Mouse (Mus musculus) R1 (cell line): ENCODE measurements at regions not wholly inside any gene's neighbourhood (a gene's known extent, or its start where the extent isn't known, plus 50 kb on each side); places are given as distances from the start of the nearest gene placed in this dataset.

Experiments
- DNase-seq: peaks from one replicate; pipeline ENCODE4 v3.0.0-alpha.2; 2018; ENCODE audit warnings: low read depth, low spot score

DNA sequence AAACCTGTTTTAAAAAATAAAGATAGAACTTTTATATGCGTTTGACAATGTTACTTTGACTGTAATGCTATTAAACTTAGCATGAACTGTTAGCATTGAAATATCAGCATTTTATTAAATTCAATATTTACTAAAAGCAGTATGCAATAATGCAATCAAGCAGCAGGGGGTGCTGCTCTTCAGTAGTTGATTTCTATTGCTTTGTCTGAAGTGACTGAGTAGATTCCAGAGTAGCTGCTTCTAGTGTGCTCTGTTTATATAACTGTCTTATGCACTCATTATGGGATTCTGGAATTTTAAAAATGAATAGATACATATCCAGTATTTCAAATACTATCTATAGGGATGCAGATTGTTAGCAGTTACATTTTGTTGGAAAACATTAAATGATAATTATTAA is 146.2 kb downstream of the Gm28710 start:
- DNase-seq: peak; percentile 31

DNA sequence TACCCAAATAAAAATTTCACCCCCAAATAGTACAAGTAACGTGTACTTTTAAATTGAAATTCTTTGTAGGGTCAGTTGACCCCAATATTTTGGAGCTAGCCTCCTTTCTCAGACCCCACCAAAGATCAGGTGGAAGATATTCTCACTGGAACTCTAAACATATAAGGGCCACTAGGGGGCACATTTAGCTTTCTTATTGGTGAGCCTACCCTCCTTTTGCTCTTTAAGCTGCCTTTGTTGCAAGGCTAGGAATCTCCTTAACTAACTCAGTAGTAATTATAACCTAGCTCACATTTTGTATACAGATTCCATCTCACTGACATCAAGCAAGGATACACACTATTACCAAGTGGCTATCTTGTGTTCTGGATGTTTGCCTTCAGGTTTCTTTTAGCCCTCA is 155.8 kb downstream of the Gm28710 start:
- peak; percentile 62 for DNase-seq

- no peak for DNase-seq
Measured at GRCm38 (mm10) chr5:16967735-16968134, 176.1 kb downstream of the Gm28710 start.

- peak; percentile 99 for DNase-seq
Measured at GRCm38 (mm10) chr5:16968817-16969216, 177.2 kb downstream of the Gm28710 start.

- DNase-seq: no peak
Measured at GRCm38 (mm10) chr5:16973206-16973896, 181.7 kb downstream of the Gm28710 start.

- no peak for DNase-seq
Measured at GRCm38 (mm10) chr5:16976006-16976405, 184.4 kb downstream of the Gm28710 start.

DNA sequence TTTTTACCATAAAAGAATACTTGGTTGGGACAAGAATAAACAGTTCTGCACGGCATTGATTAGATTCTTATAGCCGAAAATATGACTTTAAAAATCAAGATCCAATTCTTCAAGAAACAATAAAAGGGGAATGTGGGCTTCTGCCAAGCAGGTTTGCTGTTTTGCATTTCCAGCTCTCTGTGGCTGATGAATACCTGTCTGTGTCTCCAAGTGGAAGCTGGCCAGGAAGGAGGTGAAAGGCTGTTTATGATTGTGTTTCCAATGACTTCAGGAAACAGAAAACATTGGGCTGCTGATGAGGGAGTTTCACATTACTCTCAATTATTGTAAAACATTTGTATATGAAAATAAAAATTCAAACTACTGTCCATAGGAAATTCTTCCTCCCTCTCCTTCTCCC is 193.3 kb downstream of the Gm28710 start:
- no peak for DNase-seq

DNA sequence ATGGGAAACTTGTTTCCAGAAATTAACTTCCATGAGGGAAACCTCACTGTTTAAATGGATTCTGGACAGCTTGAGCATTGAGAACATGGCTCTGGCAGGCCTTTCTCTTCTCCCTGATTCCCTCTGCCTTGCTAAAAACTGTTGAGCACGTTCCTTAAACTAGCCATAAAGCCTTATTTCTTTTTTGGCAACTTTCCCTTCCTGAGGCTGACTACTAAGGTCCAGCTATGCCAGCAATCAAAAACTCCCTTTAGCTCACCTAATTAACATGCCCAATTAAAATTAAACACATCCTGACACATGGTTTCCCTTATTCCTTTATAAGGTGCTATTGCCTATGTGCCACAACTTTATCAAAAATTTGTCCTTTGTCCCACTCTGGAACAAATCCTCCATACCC is 199.9 kb downstream of the Gm28710 start:
- DNase-seq: no peak

- peak; percentile 28 for DNase-seq
Measured at GRCm38 (mm10) chr5:16999183-16999582, 207.6 kb downstream of the Gm28710 start.

- no peak for DNase-seq
Measured at GRCm38 (mm10) chr5:17006807-17007522, 215.4 kb downstream of the Gm28710 start.

DNA sequence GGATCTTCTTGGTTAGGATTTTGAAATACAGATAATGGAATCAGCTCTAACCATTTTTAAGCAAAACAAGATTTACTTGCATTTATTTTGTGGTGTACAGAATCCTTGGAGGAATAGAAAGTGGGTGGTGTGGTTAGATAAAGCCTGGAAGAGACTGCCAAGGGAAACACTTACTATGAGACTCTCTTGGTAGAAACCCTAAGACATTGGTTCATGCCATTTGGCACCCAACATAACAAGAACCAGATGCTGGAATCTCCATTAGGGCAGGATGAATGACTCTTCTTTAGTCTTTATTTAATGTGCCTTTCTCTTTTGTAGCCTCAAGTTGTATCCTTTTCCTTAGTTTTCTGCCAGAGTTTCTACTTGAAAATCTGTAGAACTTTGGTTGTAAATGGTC is 230.0 kb downstream of the Gm28710 start:
- DNase-seq: no peak

DNA sequence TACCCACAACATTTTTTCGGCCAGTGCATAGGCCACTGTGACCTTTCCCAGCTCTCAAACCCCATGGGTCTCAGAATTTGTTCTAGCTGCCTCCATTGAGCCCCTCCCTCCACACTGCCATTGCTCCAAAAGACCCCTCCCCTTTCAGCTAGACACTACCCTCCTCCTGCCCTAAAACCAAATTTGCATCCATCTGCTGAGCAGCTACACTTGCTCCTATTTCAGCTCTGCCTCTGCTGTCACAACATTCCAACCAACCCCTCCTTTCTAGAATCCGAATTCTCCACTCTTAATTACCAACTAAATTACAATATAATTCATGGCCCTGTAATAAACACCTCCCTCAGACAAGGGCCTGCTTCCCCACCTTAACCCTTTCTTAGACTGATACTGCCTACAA is 262.3 kb downstream of the Gm28710 start:
- no peak for DNase-seq

DNA sequence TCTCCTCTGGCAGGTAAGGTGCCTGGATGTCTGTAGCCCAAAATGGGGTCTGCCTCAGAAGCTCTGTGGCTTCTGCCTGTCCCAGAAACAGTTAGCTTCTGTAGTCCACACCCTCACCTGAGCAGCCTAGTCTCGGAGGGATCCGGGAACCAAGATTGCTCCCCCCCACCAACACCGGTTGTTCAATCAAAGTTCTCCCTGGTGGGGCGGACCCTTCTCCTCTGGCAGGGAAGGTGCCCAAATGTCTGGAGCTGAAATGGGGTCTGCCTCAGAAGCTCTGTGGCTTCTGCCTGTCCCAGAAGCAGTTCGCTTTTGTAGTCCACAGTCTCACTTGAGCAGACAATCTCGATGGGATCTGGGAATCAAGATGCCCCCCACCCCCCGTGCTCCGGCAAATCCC is 273.0 kb downstream of the Gm28710 start:
- no peak for DNase-seq

DNA sequence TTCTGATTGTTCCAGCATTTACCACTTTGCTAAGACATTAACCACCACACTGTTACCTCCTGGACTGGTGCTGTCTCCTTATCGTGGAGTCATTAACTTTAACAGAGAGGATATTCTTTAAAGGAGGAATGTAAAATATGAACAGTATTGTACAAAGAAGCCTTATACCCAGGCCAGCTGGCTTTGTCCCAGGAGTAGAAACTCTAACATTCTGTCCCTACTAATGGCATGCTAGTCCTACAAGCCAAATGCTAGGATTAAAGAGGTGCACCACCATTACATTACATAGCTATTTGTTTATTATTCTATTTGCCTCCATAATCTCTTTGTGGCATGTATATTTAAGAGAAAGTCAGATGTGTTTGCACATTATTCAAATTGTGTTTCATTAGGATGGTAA is 288.8 kb downstream of the Gm28710 start:
- DNase-seq: no peak

DNA sequence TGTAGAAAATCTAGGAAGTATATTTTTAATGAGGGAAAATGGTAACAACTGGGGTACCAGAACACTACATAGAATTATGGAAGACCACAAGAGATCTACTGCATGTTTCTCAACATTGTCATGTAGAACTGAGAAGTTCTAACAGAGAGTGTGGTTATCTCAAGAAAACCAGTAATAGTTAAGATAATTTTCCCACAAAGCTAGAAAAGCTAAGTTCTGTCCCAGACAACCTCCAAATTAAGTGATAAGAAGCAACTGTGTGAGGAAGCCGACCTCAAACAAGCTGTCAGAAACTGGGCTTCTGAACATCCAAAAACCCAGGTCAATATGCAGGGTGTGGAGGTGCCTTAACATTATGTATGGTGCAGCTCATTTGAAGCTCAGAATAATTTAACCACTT is 261.4 kb upstream of the Speer4f2 start:
- no peak for DNase-seq

DNA sequence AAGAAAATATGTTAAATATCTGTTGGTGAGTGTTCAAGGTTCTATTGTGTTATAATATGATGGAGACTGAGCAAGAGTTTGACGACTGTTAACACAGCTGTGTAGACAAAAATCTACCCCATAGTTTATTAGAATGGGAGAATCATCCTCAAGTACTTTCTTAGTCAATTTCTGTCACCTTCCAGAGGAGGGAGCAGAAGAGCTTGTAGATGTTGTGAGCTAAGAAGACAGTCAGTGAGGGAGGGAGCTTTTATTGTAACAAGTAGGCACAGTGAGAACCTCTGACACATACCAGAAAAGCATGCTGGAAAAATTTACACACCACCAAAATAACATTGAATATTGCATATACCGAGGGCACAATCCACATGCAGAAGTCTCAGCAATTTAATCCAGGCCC is 261.0 kb upstream of the Speer4f2 start:
- peak; percentile 3 for DNase-seq

DNA sequence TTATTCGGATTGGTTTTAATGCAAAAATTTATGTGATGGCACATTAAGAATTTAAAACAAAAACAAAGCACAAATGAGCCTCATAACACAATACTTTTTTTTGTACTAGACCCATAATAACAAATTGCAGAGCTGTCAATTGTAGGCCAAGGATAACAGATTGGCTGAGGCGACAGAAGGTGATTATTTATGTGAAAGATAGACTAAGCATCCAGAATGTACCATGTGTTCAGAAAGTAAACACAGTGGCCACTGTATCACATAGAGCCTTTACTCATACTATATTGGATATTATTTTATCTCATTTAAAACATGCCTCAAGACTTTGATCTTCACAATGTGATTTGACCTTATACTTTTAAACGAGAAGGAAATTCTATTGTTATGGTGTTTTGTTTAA is 257.9 kb upstream of the Speer4f2 start:
- DNase-seq: no peak

DNA sequence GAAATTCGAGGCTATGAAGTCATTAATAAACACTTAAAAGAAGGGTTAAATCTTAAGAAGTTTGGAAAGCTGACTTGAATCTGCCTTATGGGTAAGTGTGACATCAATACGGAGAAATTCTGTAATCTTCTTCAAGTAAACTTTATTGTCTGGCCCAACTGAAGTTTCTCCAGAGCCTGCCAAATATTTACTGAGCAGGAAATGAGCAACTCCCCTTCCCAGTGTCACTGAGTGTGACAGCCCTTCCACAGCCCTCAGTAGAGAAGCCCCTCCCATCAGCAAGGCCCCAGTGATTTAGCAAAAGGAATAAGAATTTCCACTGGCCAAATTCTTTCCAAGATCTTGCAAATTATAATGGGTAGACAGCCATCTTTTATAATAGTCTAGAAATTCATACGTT is 256.9 kb upstream of the Speer4f2 start:
- no peak for DNase-seq

DNA sequence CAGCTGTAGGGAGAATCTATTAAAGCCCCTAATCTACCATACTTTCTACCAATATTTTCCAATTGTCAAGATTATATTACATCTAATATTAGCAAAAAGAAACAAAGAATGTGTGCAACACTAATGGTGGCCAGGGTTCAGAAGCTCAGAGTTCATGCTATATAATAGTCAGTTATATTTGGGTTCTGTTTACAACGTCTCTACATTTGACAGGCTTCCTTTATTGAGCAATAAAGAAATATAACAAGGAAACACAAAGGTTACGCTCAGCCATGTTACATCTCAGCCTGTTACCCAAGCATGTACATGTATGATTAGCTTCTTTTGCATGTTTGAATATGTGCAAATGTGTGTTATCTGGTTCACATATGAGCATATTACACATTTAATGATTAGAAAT is 247.7 kb upstream of the Speer4f2 start:
- DNase-seq: no peak

GRCm38 (mm10) chr5:17127501-17127900 is 245.5 kb upstream of the Speer4f2 start:
- no peak for DNase-seq

- DNase-seq: no peak
Measured at GRCm38 (mm10) chr5:17135489-17135888, 237.5 kb upstream of the Speer4f2 start.

- DNase-seq: no peak
Measured at GRCm38 (mm10) chr5:17141555-17141954, 231.4 kb upstream of the Speer4f2 start.

DNA sequence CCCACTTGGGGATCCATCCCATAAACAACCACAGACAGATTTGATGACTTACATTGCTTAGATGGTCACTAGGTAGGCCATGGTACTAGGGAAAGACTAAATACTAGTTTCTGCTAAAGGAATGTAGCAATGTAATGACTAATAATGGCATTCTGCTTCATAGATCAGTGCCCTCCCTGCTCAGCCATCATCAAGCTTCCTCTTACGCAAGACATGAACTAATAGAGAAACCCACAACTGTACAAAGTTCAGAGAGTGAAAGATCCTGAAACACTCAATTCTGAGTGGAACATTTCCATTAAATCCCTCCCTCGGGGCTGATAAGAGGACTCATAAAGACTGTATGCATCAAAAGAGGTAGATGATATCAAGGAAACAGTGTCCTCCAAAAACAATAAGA is 198.4 kb upstream of the Speer4f2 start:
- no peak for DNase-seq
